Mouse (Mus musculus): ENCODE measurements around the gene Kcnd3. TPM values are rescaled to one million over a fixed set of nuclear protein-coding genes. Genes with fewer than 3 reads are reported as not detected.

Gene Kcnd3
- polyA plus RNA-seq (2012; ENCODE audit: low replicate concordance), result 0.02 and 0.18 TPM in 2 replicates

DNA sequence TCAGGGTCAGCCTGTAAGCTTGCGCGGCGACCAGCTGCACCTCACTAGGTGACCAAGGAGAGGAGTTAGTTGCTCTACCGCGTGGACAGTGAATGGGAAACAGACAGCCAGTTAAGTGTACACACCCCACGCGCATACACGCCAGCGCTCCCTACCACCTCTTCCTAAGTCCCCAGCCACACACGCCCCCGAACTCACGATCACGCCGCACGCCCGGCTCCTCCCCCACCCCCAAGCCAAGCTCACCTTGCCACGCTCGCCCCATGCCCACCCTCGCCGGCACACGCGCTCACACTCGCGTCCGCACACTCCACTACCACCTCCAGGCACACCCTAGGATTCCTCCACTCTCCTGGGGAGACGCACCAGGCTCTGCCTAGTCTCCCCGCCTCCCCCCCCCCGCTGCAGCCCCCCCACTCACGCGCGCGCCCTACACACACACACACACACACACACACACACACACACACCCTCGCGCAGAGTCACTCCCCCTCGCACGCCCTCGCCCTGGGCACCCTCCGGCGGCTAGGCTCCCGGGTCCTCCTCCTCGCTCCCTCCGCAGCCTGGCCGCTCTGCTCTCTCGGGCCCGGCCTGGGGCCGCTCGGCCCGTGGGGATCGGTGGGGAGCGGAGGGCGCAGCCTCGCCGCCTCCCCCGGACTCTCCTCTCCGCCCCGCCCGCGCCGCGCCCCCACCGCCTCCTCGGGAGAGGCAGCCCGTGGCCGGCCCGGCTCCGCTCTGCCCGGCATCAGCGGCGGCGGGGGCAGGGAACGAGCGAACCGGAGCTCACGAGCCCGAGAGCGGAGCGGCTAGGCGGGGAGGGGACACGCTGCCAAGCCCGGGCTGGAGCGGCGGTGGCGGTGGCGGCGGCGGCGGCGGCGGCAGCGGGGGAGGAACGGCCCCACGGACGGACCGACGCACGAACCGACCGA, at the start of gene Kcnd3:
TSS of gene Kcnd3 (plus strand) at position 704 of the 929 bp plus-strand sequence.

DNA sequence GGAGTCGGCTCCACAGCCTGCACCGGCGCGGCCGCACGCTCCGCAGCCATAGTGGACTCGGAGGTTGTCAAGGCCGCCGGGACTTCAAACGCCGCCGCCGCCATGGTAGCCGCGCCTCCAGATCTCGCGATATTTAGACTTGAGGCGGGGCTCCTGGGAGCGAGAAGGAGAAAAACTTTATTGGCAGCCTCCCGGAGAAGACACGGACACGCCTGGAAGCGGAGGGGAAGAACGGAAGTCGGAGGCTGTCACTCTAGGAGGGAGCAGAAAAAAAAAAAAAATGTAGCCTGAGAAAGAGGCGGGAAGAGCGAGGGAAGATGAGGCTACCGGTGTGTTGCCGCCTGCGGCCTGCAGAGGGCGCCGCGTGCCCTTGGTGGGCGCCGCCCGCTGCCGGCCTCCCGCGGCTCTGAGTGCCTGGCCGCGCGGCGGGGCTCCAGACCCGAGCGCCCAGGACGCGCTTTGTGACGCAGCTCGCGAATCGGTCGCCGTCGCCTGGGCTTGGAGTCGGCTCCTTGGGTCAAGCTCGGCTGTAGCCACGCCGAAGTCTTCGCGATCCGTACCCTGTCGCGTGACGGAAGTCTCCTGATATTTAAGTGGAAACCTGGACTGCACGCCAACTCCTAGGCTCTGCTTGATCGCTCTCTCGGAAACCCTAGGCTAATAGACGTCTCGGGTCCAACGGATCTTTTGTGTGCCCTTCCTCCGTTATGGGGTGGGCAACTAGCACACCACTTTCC, 235.4 kb downstream of the Kcnd3 start, which contains the start of gene Ddx20:
TSS of gene Ddx20 (minus strand) at position 251 of the 737 bp plus-strand sequence.

DNA sequence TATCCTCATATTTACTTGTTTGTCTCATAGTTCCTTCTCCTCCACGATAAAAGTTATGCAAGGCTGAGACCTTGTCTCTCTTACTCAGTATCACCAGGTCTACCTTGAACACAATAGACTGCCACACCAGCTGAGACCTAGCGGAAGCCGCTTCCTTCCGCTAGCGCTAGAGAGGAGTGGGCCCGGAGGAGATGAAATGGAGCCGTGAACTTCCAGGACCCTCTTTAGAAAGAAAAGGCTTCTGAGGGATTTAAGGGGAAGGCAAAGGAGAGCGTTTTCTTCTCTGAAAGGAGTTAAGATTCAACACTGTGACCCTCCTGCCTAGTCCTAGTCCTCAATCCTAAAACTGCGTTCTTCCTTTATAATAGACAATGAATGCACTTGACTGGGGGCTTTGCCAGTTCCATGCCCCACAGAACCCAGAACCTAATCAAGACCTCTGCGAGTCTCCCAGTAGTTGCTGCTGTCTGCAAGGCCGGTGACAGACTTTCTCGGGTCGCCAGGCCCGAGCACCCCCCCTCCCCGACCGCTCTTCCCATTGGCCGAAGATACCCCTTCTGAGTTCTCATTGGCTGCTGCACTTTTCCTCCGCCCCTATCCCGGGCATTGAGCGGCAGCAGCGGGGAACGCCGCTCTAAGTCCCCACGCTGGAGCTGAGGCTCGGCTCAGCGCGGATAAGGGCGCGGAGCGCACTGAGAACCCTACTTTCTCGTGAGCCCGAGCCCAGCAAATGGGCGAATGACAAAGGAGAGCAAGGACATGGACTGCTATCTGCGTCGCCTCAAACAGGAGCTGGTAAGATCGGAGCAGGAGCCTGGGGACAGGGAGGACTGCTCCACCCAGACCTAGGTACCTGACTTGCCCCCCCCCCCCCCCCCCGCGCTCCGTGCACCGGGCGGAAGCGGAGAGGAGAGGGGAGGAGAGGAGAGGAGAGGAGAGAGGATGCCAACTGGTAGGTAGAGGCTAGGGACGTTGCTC, 252.2 kb downstream of the Kcnd3 start, which contains the start of gene Inka2:
TSS of gene Inka2 (plus strand) at position 569 of the 978 bp plus-strand sequence.

Other genes with a start within 250 kb of the Kcnd3 start
- 8.4 and 11.1 TPM in 2 replicates for gene Ddx20, start 235.2 kb downstream of the Kcnd3 start, polyA plus RNA-seq (2012; ENCODE audit: low replicate concordance)

Measured in leukemia stem cell, adult 10-12 weeks (primary cell).